Mouse (Mus musculus) cerebellum, postnatal 36 days (tissue): Measurements from ENCODE around the gene Mustn1.

Experiments
- DNase-seq, 2 experiments: peaks; one replicate each; pipeline ENCODE4 v3.0.0; 2021 to 2022; ENCODE audit warnings: mixed read lengths in 2 of 2

Gene Mustn1

GRCm38 (mm10) chr14:30880251-30880650, 1.3 kb downstream of the Mustn1 start:
- DNase-seq, result no peak

- peak; percentile 74 to 76 for DNase-seq
These were observed 2.1 kb downstream of the Mustn1 start for GRCm38 (mm10) chr14:30880811-30881717.

GRCm38 (mm10) chr14:30881718-30882108, 2.7 kb downstream of the Mustn1 start:
- peak; percentile 31 to 42 for DNase-seq

GRCm38 (mm10) chr14:30885298-30885697, 6.3 kb downstream of the Mustn1 start:
- no peak for DNase-seq

GRCm38 (mm10) chr14:30886204-30886603, 7.2 kb downstream of the Mustn1 start, which contains the start of gene Itih4:
Gene Itih4 (plus strand): TSS chr14:30886476.
- no peak for DNase-seq

- peak; percentile 32 to 35 for DNase-seq
These were observed 9.3 kb downstream of the Mustn1 start for GRCm38 (mm10) chr14:30888271-30888732.

- DNase-seq, result no peak
These were observed 21.0 kb downstream of the Mustn1 start for GRCm38 (mm10) chr14:30899972-30900371.

GRCm38 (mm10) chr14:30902628-30903027, 23.6 kb downstream of the Mustn1 start:
- no peak for DNase-seq

GRCm38 (mm10) chr14:30903036-30903435, 24.0 kb downstream of the Mustn1 start:
- DNase-seq, result no peak

- DNase-seq, result no peak
These were observed 25.3 kb downstream of the Mustn1 start for GRCm38 (mm10) chr14:30904307-30904706.

- no peak for DNase-seq
These were observed 27.0 kb downstream of the Mustn1 start for GRCm38 (mm10) chr14:30906001-30906400.

GRCm38 (mm10) chr14:30907814-30908265, 28.8 kb downstream of the Mustn1 start:
- no peak for DNase-seq

GRCm38 (mm10) chr14:30911141-30911540, 32.1 kb downstream of the Mustn1 start:
- no peak for DNase-seq

- DNase-seq, result no peak
These were observed 33.6 kb downstream of the Mustn1 start for GRCm38 (mm10) chr14:30912641-30913040.

- DNase-seq, result no peak
These were observed 34.4 kb downstream of the Mustn1 start for GRCm38 (mm10) chr14:30913404-30913803.

- DNase-seq, result no peak
These were observed 37.5 kb downstream of the Mustn1 start for GRCm38 (mm10) chr14:30916516-30916915.

- DNase-seq, result no peak
These were observed 43.2 kb downstream of the Mustn1 start for GRCm38 (mm10) chr14:30922053-30922670.

GRCm38 (mm10) chr14:30923375-30924105, 44.5 kb downstream of the Mustn1 start, which contains the start of gene Itih3:
Gene Itih3 (minus strand): TSS chr14:30923760.
- peak; percentile 3 to 14 for DNase-seq

GRCm38 (mm10) chr14:30925492-30925891, 46.5 kb downstream of the Mustn1 start:
- DNase-seq, result no peak

GRCm38 (mm10) chr14:30930386-30930785, 51.4 kb downstream of the Mustn1 start:
- DNase-seq, result no peak
